Mouse (Mus musculus): Measurements from ENCODE around the gene Drosha. TPM values are rescaled to one million over a fixed set of nuclear protein-coding genes. Genes with fewer than 3 reads are reported as not detected.

Gene Drosha
- polyA plus RNA-seq, 1 experiment = 50.3 TPM

DNA sequence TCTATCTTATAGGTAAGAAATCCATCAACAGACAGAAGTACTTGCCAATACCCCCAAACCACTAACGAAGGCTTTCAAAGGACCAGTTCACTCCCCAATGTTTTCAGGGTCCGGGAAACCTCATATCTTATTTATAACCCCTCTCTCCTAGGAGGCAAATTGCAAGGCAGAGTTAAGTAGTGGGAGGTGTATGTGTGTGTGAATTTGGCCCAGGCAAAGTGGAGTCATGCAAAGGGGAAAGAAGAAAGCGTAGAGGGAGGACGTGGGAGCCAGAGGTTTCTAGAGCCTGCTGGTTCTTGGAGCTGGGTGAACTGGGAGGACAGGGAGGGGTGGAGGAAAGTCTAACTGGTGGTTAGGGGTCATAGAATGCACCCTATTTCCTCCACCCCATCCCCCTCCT is 117.8 kb downstream of the Drosha start:
- Histone ChIP-seq H3K27me3 (ENCODE audit: control insufficient read depth, insufficient read depth, low read length) (no peaks in the 10 kb centered on the region), H3K27ac (ENCODE audit: insufficient read depth, low read length) (no peak overlapping the region), H3K4me1 (ENCODE audit: control insufficient read depth, insufficient read depth, low read length) (no peaks in the 10 kb centered on the region), H3K4me3 (replicated peaks; ENCODE audit: insufficient read depth, low read depth, low read length) (no peak overlapping the region)
- TF ChIP-seq CTCF (IDR thresholded peaks at IDR 0.05; ENCODE audit: borderline replicate concordance, insufficient read depth, low read depth, low read length) (no peak), POLR2A (IDR thresholded peaks at IDR 0.05; ENCODE audit: borderline replicate concordance, insufficient read depth, low read length) (no peak)
- WGBS = 84% methylated on average over 4 of the region's 4 CpGs
- DNase-seq = no peak

DNA sequence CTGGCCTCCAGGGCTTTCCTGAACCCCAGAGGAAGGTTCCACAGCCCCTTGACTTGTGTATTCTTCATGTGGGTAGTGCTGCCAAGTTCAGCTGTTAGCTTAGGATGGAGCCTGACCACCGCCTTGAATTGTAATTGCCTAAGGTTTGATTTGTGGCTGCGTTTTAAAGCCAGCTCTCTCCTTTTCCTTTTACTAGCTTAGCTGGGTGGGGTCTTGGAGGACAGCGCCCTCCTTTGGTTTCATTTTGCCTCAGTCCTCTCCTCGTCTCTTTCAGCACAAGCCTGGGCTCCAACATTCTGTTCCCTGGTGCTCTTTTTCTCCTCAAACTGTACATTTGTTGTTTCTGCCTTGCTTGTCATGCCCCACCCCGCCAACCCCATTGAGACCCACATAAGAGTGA is 133.4 kb downstream of the Drosha start:
- Histone ChIP-seq H3K27ac (ENCODE audit: insufficient read depth, low read length) (no peak overlapping the region), H3K4me3 (replicated peaks; ENCODE audit: insufficient read depth, low read depth, low read length) (no peak overlapping the region), H3K4me1 (ENCODE audit: control insufficient read depth, insufficient read depth, low read length) (no peaks in the 10 kb centered on the region), H3K27me3 (ENCODE audit: control insufficient read depth, insufficient read depth, low read length) (no peaks in the 10 kb centered on the region)
- no peak for DNase-seq
- TF ChIP-seq CTCF (IDR thresholded peaks at IDR 0.05; ENCODE audit: borderline replicate concordance, insufficient read depth, low read depth, low read length) (no peak), POLR2A (IDR thresholded peaks at IDR 0.05; ENCODE audit: borderline replicate concordance, insufficient read depth, low read length) (no peak)
- 75% methylated on average over 5 of the region's 5 CpGs for WGBS

DNA sequence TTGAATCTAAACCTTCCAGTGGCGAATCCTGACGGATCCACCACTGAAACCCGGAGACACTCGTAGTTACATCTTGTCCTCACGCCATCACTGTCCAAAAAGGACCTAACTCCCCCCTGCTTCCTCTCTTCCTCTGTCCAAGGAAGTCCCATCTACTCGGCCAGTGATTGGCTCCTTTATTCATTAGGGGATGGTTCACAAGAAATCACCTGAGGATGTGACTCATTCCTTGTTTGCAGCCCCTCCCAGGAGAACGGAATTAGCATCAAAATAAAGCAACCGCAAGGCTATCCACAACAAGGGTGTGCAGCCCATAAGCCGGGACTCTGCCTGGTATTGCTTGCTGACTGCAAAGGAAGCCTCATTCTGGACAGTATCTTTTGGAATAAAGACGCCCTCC is 137.6 kb downstream of the Drosha start:
- no peak for DNase-seq
- TF ChIP-seq CTCF (IDR thresholded peaks at IDR 0.05; ENCODE audit: borderline replicate concordance, insufficient read depth, low read depth, low read length) (no peak), POLR2A (IDR thresholded peaks at IDR 0.05; ENCODE audit: borderline replicate concordance, insufficient read depth, low read length) (no peak)
- 84% methylated on average over 10 of the region's 10 CpGs for WGBS

DNA sequence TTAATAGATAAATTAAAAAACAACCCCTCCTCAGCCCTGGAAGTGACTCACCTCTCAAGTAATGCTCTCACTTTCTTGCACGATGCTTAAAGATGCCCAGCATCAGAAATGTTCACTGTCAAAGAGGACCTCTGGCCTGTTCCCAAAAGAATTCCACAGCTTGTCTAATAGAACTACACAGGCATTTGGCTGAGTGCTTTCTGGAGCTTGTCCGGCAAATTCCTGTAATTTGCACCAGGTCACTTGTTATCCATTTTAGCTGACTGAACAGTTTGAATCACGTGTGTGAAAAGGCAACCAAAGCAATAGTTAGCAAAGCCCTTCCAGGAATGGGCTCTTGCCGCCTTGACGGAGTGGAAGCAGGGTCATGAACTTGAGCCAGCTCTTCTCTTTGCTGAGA is 140.6 kb downstream of the Drosha start:
- Histone ChIP-seq H3K4me1 (ENCODE audit: control insufficient read depth, insufficient read depth, low read length) (no peaks in the 10 kb centered on the region), H3K27ac (ENCODE audit: insufficient read depth, low read length) (no peak overlapping the region), H3K4me3 (replicated peaks; ENCODE audit: insufficient read depth, low read depth, low read length) (no peak overlapping the region), H3K27me3 (ENCODE audit: control insufficient read depth, insufficient read depth, low read length) (no peaks in the 10 kb centered on the region)
- DNase-seq = no peak
- WGBS = 54% methylated on average over 5 of the region's 5 CpGs
- TF ChIP-seq CTCF (IDR thresholded peaks at IDR 0.05; ENCODE audit: borderline replicate concordance, insufficient read depth, low read depth, low read length) = no peak
- no peak for TF ChIP-seq POLR2A (IDR thresholded peaks at IDR 0.05; ENCODE audit: borderline replicate concordance, insufficient read depth, low read length)

More for the DNA sequence above, 137.6 kb downstream of the Drosha start:
- H3K27me3 ChIP-seq (ENCODE audit: control insufficient read depth, insufficient read depth, low read length) = no peaks in the 10 kb centered on the region
- H3K27ac ChIP-seq (ENCODE audit: insufficient read depth, low read length) = no peak overlapping the region
- no peak overlapping the region for H3K4me3 ChIP-seq (replicated peaks; ENCODE audit: insufficient read depth, low read depth, low read length)
- H3K4me1 ChIP-seq (ENCODE audit: control insufficient read depth, insufficient read depth, low read length) = no peaks in the 10 kb centered on the region

DNA sequence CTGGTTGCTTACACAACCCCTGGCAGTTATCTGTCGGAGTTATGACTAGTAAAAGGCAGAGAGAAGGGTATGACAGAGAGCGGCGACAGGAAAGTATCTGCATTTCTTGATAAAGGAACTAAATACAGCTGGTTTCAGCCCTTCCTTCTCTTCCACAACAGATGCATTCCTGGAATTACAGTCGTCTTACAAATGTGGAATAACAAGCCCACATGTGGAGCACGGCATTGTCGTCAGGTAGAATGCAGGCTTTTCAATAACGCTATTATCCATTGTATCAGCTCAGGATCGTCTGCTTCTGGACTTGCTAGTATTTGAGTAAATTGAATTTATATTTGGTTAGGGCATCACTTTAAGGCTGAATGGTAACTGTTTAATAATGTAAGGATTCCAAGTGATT is 144.2 kb downstream of the Drosha start:
- H3K27me3 ChIP-seq (ENCODE audit: control insufficient read depth, insufficient read depth, low read length) = no peaks in the 10 kb centered on the region
- no peak overlapping the region for H3K27ac ChIP-seq (ENCODE audit: insufficient read depth, low read length)
- no peak for DNase-seq
- TF ChIP-seq CTCF (IDR thresholded peaks at IDR 0.05; ENCODE audit: borderline replicate concordance, insufficient read depth, low read depth, low read length) (no peak), POLR2A (IDR thresholded peaks at IDR 0.05; ENCODE audit: borderline replicate concordance, insufficient read depth, low read length) (no peak)
- WGBS = 79% methylated on average over 8 of the region's 8 CpGs
- no peaks in the 10 kb centered on the region for H3K4me1 ChIP-seq (ENCODE audit: control insufficient read depth, insufficient read depth, low read length)
- no peak overlapping the region for H3K4me3 ChIP-seq (replicated peaks; ENCODE audit: insufficient read depth, low read depth, low read length)

DNA sequence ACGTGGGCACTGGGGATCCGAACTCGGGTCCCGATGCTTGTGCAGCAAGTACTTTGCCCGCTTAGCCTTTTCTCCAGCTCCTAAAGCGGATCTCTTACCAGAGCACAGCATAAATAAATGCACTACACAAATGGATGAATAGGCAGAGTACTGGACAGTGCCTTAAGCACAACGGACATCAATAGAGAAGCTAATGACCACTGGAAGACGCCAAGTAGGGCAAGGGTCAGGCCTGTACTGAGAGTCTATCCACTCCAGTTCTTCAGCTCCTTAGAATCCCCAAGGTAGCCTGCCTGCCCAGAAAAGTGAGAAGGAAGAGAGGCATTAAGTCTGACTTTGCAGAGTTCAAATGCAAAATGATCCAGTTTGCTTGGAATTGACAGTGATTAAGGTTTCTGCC is 147.8 kb downstream of the Drosha start:
- no peak for TF ChIP-seq POLR2A (IDR thresholded peaks at IDR 0.05; ENCODE audit: borderline replicate concordance, insufficient read depth, low read length)
- no peak for TF ChIP-seq CTCF (IDR thresholded peaks at IDR 0.05; ENCODE audit: borderline replicate concordance, insufficient read depth, low read depth, low read length)
- H3K27ac ChIP-seq (ENCODE audit: insufficient read depth, low read length) = no peak overlapping the region
- 79% methylated on average over 8 of the region's 8 CpGs for WGBS
- H3K27me3 ChIP-seq (ENCODE audit: control insufficient read depth, insufficient read depth, low read length) = no peaks in the 10 kb centered on the region
- H3K4me1 ChIP-seq (ENCODE audit: control insufficient read depth, insufficient read depth, low read length) = no peaks in the 10 kb centered on the region
- DNase-seq = no peak
- no peak overlapping the region for H3K4me3 ChIP-seq (replicated peaks; ENCODE audit: insufficient read depth, low read depth, low read length)

Other genes starting within 250 kb of the Drosha start
- gene Pdzd2, start 84.9 kb upstream of the Drosha start, polyA plus RNA-seq (2012; rRNA removed) = 5.3 and 6.3 TPM in 2 replicates
- 21.3 and 21.4 TPM in 2 replicates for gene 6030458C11Rik, start 166 bp upstream of the Drosha start, polyA plus RNA-seq (2012; rRNA removed)